Mouse (Mus musculus) heart, embryonic 14.5 days (tissue): ENCODE results near the gene Nes. TPM values are rescaled to one million over a fixed set of nuclear protein-coding genes. Genes with fewer than 3 reads are reported as not detected.

Experiments used
- ATAC-seq: fragments of 200-750 bp; cut with Nextera tagmentation; 2 replicates; pipeline ENCODE4 v1.8.0; 2017; ENCODE audit warnings: low read depth, moderate TSS enrichment; ENCODE audit not compliant: insufficient number of reproducible peaks, insufficient read depth, low FRiP score
- H3K27ac ChIP-seq, 2 experiments: fragments of 200-500 bp in 1 of 2; fragments of 300-500 bp in 1 of 2; sonication (generic) in 1 of 2; replicated peaks in 1 of 2; 2 replicates each; pipeline ENCODE4 v1.5.1; 2012 to 2014; ENCODE audit warnings: low read depth in 2 of 2, low read length in 2 of 2, control low read depth in 1 of 2, mild to moderate bottlenecking in 1 of 2, mixed read lengths in 1 of 2; ENCODE audit not compliant: control insufficient read depth in 1 of 2, insufficient read depth in 1 of 2
- H3K27me3 ChIP-seq: fragments of 300-500 bp; sonication (generic); 2 replicates; pipeline ENCODE4 v1.6.1; 2014; ENCODE audit warnings: mild to moderate bottlenecking, low read length, control low read depth; ENCODE audit not compliant: control insufficient read depth, insufficient read depth
- H3K36me3 ChIP-seq: fragments of 300-500 bp; sonication (generic); 2 replicates; pipeline ENCODE4 v1.6.1; 2014; ENCODE audit warnings: mild to moderate bottlenecking, control low read depth, low read length, mixed read lengths; ENCODE audit not compliant: control insufficient read depth, insufficient read depth
- H3K4me1 ChIP-seq, 2 experiments: fragments of 200-500 bp in 1 of 2; fragments of 300-500 bp in 1 of 2; sonication (generic) in 1 of 2; 2 replicates each; pipeline ENCODE4 v1.6.1; 2012 to 2014; ENCODE audit warnings: low read length in 2 of 2, control low read depth in 1 of 2, mixed read lengths in 1 of 2; ENCODE audit not compliant: control insufficient read depth in 2 of 2, insufficient read depth in 2 of 2
- H3K4me2 ChIP-seq: fragments of 300-500 bp; sonication (generic); 2 replicates; pipeline ENCODE4 v1.6.1; 2014; ENCODE audit warnings: mild to moderate bottlenecking, low read length
- H3K4me3 ChIP-seq, 2 experiments: fragments of 200-500 bp in 1 of 2; fragments of 300-500 bp in 1 of 2; sonication (generic) in 1 of 2; 2 replicates each; pipeline ENCODE4 v1.5.1; 2012 to 2014; ENCODE audit warnings: low read length in 2 of 2, mild to moderate bottlenecking in 2 of 2, control low read depth in 1 of 2, low read depth in 1 of 2, moderate library complexity in 1 of 2; ENCODE audit not compliant: control insufficient read depth in 1 of 2, insufficient read depth in 1 of 2
- H3K9ac ChIP-seq: fragments of 300-500 bp; sonication (generic); 2 replicates; pipeline ENCODE4 v1.6.1; 2014; ENCODE audit warnings: mild to moderate bottlenecking, low read length
- H3K9me3 ChIP-seq: fragments of 300-500 bp; sonication (generic); 2 replicates; pipeline ENCODE4 v1.6.1; 2016; ENCODE audit warnings: low read length, control low read depth; ENCODE audit not compliant: control insufficient read depth
- WGBS: fragments of 180-500 bp; shearing (Covaris S2); extraction: QIAGEN DNeasy Blood & Tissue Kit; methylation state at CpG from one replicate; pipeline ENCODE4 v1.1.7; 2014; 5-methylcytosine and 5-hydroxymethylcytosine counted together
- polyA plus RNA-seq: library from polyadenylated mRNA; unstranded; fragments of >200 nt; fragmentation: Nextera tagmentation; extraction: Ambion mirVana; gene quantifications from 2 replicates; pipeline ENCODE4 v1.2.1, GENCODE M21; 2014

Nes gene
- 9.8 and 10.7 TPM in 2 replicates for polyA plus RNA-seq

- 0 out of 2 replicates have a peak, but pooled peaks cover 6% of the 10 kb centered on the region for H3K27me3 ChIP-seq
- peaks cover 14% of the 10 kb centered on the region for H3K36me3 ChIP-seq
- H3K27ac ChIP-seq = peak within 1 kb of the TSS; percentile 4 to 68; a peak in 3 of 4 replicates
- H3K4me2 ChIP-seq = peak within 1 kb of the TSS; percentile 89
- H3K4me3 ChIP-seq = peak within 1 kb of the TSS; percentile 53 to 57
- peaks cover 25 to 44% of the 10 kb centered on the region in 2 experiments for H3K4me1 ChIP-seq
- peak within 1 kb of the TSS; percentile 76 for H3K9ac ChIP-seq
- no peaks in the 10 kb centered on the region for H3K9me3 ChIP-seq
- WGBS = under 1% methylated on average over 44 of the region's 44 CpGs
- peak; percentile 74 for ATAC-seq
These were observed at the start of gene Nes for GRCm38 (mm10) chr3:87970939-87971488. TSS of gene Nes (plus strand) at chr3:87971078.

- ATAC-seq = no peak
- no peak overlapping the region for H3K27ac ChIP-seq
- no peak overlapping the region for H3K9ac ChIP-seq
- H3K36me3 ChIP-seq = peaks cover 63% of the 10 kb centered on the region
- no peak overlapping the region for H3K4me3 ChIP-seq
- peaks cover 3 to 14% of the 10 kb centered on the region in 2 experiments; a peak in 3 of 4 replicates for H3K4me1 ChIP-seq
- H3K9me3 ChIP-seq = no peaks in the 10 kb centered on the region
- H3K4me2 ChIP-seq = no peak overlapping the region
- H3K27me3 ChIP-seq = no peaks in the 10 kb centered on the region
- 82% methylated on average over 7 of the region's 7 CpGs for WGBS
These were observed 45.9 kb upstream of the Nes start for GRCm38 (mm10) chr3:87924996-87925395.

- Histone ChIP-seq H3K36me3 (peaks cover 64% of the 10 kb centered on the region), H3K27ac (no peak overlapping the region), H3K9me3 (no peaks in the 10 kb centered on the region), H3K27me3 (no peaks in the 10 kb centered on the region), H3K4me2 (no peak overlapping the region), H3K4me1 (peaks cover 3 to 13% of the 10 kb centered on the region in 2 experiments; a peak in 3 of 4 replicates), H3K9ac (no peak overlapping the region), H3K4me3 (no peak overlapping the region)
- 89% methylated on average over 5 of the region's 5 CpGs for WGBS
- ATAC-seq = no peak
These were observed 43.4 kb upstream of the Nes start for GRCm38 (mm10) chr3:87927452-87927851.

GRCm38 (mm10) chr3:87929341-87930077, 41.4 kb upstream of the Nes start:
- ATAC-seq = 0 out of 2 replicates have a peak, but pooled peaks have one; percentile 14
- Histone ChIP-seq H3K9me3 (no peaks in the 10 kb centered on the region), H3K36me3 (peaks cover 63% of the 10 kb centered on the region), H3K4me2 (peak overlapping the region; percentile 78), H3K4me3 (peak overlapping the region; percentile 82 to 97), H3K27me3 (no peaks in the 10 kb centered on the region), H3K27ac (peak overlapping the region; percentile 72 to 85), H3K9ac (peak overlapping the region; percentile 96), H3K4me1 (peaks cover 3 to 13% of the 10 kb centered on the region in 2 experiments; a peak in 3 of 4 replicates)
- WGBS = 6% methylated on average over 26 of the region's 26 CpGs

- peaks cover 3 to 13% of the 10 kb centered on the region in 2 experiments; a peak in 3 of 4 replicates for H3K4me1 ChIP-seq
- H3K4me2 ChIP-seq = peak within 1 kb of the TSS; percentile 87
- peak within 1 kb of the TSS; percentile 72 to 90 for H3K27ac ChIP-seq
- H3K9ac ChIP-seq = peak within 1 kb of the TSS; percentile 96
- WGBS = under 1% methylated on average over 63 of the region's 78 CpGs
- H3K36me3 ChIP-seq = peaks cover 63% of the 10 kb centered on the region
- ATAC-seq = peak; percentile 97
- no peaks in the 10 kb centered on the region for H3K27me3 ChIP-seq
- H3K9me3 ChIP-seq = no peaks in the 10 kb centered on the region
- peak within 1 kb of the TSS; percentile 82 to 97 for H3K4me3 ChIP-seq
These were observed 40.6 kb upstream of the Nes start, which contains the start of the genes Isg20l2 and Rrnad1 for GRCm38 (mm10) chr3:87930078-87930795. TSS of gene Isg20l2 (plus strand) at chr3:87930314. TSS of gene Rrnad1 (minus strand) at chr3:87930717.

- H3K36me3 ChIP-seq = peaks cover 72% of the 10 kb centered on the region
- 85% methylated on average over 5 of the region's 5 CpGs for WGBS
- ATAC-seq = no peak
These were observed 36.9 kb upstream of the Nes start for GRCm38 (mm10) chr3:87934026-87934425.

GRCm38 (mm10) chr3:87934501-87934900, 36.4 kb upstream of the Nes start:
- Histone ChIP-seq H3K4me2 (no peak overlapping the region), H3K27ac (no peak overlapping the region), H3K9ac (no peak overlapping the region), H3K9me3 (no peaks in the 10 kb centered on the region), H3K4me3 (no peak overlapping the region), H3K36me3 (peaks cover 76% of the 10 kb centered on the region), H3K27me3 (no peaks in the 10 kb centered on the region), H3K4me1 (peaks cover 0 to 9% of the 10 kb centered on the region in 2 experiments; a peak in 2 of 4 replicates)
- no peak for ATAC-seq
- WGBS = 53% methylated on average over 4 of the region's 4 CpGs

More at GRCm38 (mm10) chr3:87934026-87934425, 36.9 kb upstream of the Nes start:
- Histone ChIP-seq H3K4me2 (no peak overlapping the region), H3K4me1 (peaks cover 3 to 14% of the 10 kb centered on the region in 2 experiments; a peak in 3 of 4 replicates), H3K9ac (no peak overlapping the region), H3K27ac (no peak overlapping the region), H3K4me3 (no peak overlapping the region), H3K27me3 (no peaks in the 10 kb centered on the region), H3K9me3 (no peaks in the 10 kb centered on the region)
